Mouse (Mus musculus) CD4-positive, CD25-positive, alpha-beta regulatory T cell, adult 9 weeks (primary cell): ENCODE results near the gene Vmn1r225. TPM values are rescaled to one million over a fixed set of nuclear protein-coding genes. Genes with fewer than 3 reads are reported as not detected.

Source experiments
- polyA plus RNA-seq: library from polyadenylated mRNA; unstranded; fragments of 100-300 nt; shearing (Covaris generic); gene quantifications from one replicate; pipeline ENCODE4 v1.2.1, GENCODE M21; 2017

Vmn1r225 gene
- not detected for polyA plus RNA-seq

DNA sequence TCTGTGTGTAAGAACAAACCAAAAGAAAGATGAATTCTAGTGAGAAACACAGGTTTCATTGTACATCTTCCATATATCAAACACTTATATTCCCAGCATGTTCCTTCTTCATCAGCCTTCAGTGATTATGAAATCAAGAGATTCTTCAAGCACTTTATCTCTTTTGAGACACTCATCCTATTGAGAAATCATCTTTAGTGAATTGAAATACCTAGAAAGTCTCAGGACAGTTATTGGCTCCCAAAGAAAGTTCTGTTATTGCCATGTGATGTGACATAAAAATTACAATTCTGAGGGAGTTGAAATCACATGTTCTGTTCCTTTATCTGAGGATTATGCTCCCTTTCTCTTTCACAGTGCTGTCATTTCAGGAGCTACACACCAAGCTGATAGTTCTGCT, at the start of gene Vmn1r225:
Gene Vmn1r225 (plus strand): TSS at position 301 of the 400 bp plus-strand sequence.

DNA sequence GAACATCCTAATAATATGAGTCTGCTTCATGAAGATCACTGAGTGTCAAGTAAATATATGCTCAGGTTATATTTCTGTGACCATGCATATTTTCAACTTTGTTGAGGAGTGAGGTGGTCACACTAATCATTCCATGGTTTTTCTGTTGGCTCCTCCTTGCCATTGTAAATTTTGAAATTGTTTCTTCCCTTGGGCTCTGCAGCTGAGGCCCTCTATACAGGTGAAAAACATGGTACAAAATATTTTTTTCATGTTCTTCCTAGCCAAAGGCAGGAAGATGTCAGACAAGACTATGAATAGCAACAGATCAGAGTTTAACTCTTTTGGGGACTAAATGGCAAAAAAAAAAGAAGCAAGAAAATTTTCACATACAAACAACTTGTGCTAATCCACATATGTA, 16.7 kb upstream of the Vmn1r225 start, which contains the start of gene Vmn2r108:
Gene Vmn2r108 (minus strand): TSS at position 101 of the 400 bp plus-strand sequence.

Other genes with a start within 250 kb of the Vmn1r225 start
- gene Vmn2r106, start 212.6 kb upstream of the Vmn1r225 start, polyA plus RNA-seq, result not detected
- not detected for gene Vmn2r107, start 152.9 kb upstream of the Vmn1r225 start, polyA plus RNA-seq
- gene Vmn1r224, start 84.0 kb upstream of the Vmn1r225 start, polyA plus RNA-seq, result not detected
- not detected for gene Vmn2r108, start 16.8 kb upstream of the Vmn1r225 start, polyA plus RNA-seq
- gene Vmn2r109, start 66.6 kb downstream of the Vmn1r225 start, polyA plus RNA-seq, result not detected
- gene Vmn2r110, start 98.3 kb downstream of the Vmn1r225 start, polyA plus RNA-seq, result 0.05 TPM
- gene Fpr-rs3, start 126.7 kb downstream of the Vmn1r225 start, polyA plus RNA-seq, result not detected
- gene Vmn1r226, start 184.7 kb downstream of the Vmn1r225 start, polyA plus RNA-seq, result not detected
- not detected for gene Vmn1r227, start 231.7 kb downstream of the Vmn1r225 start, polyA plus RNA-seq